ENCODE assay signal across 18 mouse cellular contexts in genomic region chr3:37962811-37963210, GRCm38 (mm10).
DNase-seq lines count a peak whose midpoint lies in the region; ATAC-seq and TF ChIP-seq lines count a peak whose summit lies in the region.
"Had no signal": no experiment of that assay in that cellular context is flagged by ENCODE, and none has a peak within 500 bp of the region (broad histone marks: within the 10 kb centered on the region; RNA-seq: fewer than 3 reads in every experiment).

No protein-coding gene starts in this region.

- intact Hi-C loops in left cerebral cortex, postnatal 4 days (cut with DNase I), result loop anchor here (10.0 kb wide), 1 partner anchor 318 kb away; no protein-coding TSS in a partner anchor

- H3K4me3 ChIP-seq in kidney, embryonic 16.5 days (ENCODE audit: low read length), result no peak overlapping the region
- no peak overlapping the region for H3K4me3 ChIP-seq in lung, postnatal 0 days (ENCODE audit: low read depth, low read length)
- H3K4me3 ChIP-seq in lung, adult 2 months (replicated peaks; ENCODE audit: extremely low read depth, low read depth, low read length), result no peak overlapping the region
- no peak overlapping the region for H3K4me3 ChIP-seq in limb, embryonic 13.5 days
- H3K4me3 ChIP-seq: heart, embryonic 10.5 days; hindbrain, embryonic 10.5 days; limb, embryonic 15.5 days; megakaryocyte, embryonic 14.5 days had no signal

- H3K4me2 ChIP-seq in kidney, embryonic 16.5 days (replicated peaks; ENCODE audit: low read depth, low read length), result no peak overlapping the region
- no peak overlapping the region for H3K4me2 ChIP-seq in lung, postnatal 0 days (replicated peaks; ENCODE audit: low read depth, low read length)
- 0 out of 2 replicates have a peak overlapping the region, but pooled peaks have one; percentile 4 for H3K4me2 ChIP-seq in limb, embryonic 13.5 days (replicated peaks)
- H3K4me2 ChIP-seq: limb, embryonic 15.5 days had no signal

- DNase-seq in kidney, postnatal 4 days, result no peak
- DNase-seq in lung, postnatal 0 days (ENCODE audit: low spot score), result peak; percentile 52
- DNase-seq in lung, adult 2 months, result no peak
- DNase-seq in left cerebral cortex, postnatal 4 days, result no peak
- DNase-seq: adrenal gland, postnatal 14 days; cerebellum, adult 11-12 months; retina, postnatal 1 day; thymus, postnatal 25 days had no signal

- no peak for TF ChIP-seq CTCF in lung, postnatal 0 days (IDR thresholded peaks at IDR 0.05)
- no peak for TF ChIP-seq CTCF in lung, adult 2 months (IDR thresholded peaks at IDR 0.05; ENCODE audit: insufficient read depth, low read length)

- no peak for ATAC-seq in kidney, embryonic 16.5 days (ENCODE audit: low FRiP score, low TSS enrichment)
- ATAC-seq in lung, postnatal 0 days, result peak; percentile 59
- no peak; the same call in 1 of the 2 replicates for ATAC-seq in limb, embryonic 13.5 days (ENCODE audit: low FRiP score, low read depth)
- no peak for ATAC-seq in megakaryocyte, adult 5-6 weeks (ENCODE audit: poor library complexity, severe bottlenecking)
- ATAC-seq: activated CD4-positive, CD25-positive, alpha-beta regulatory T cell, adult 4 months; hindbrain, postnatal 0 days had no signal

- no peaks in the 10 kb centered on the region for H3K27me3 ChIP-seq in kidney, embryonic 16.5 days (ENCODE audit: insufficient read depth, low read length)
- no peaks in the 10 kb centered on the region for H3K27me3 ChIP-seq in lung, postnatal 0 days (replicated peaks; ENCODE audit: insufficient read depth, low read length)
- no peaks in the 10 kb centered on the region for H3K27me3 ChIP-seq in limb, embryonic 13.5 days
- H3K27me3 ChIP-seq: limb, embryonic 15.5 days had no signal

- H3K36me3 ChIP-seq in kidney, embryonic 16.5 days (ENCODE audit: insufficient read depth, low read length), result no peaks in the 10 kb centered on the region
- no peaks in the 10 kb centered on the region for H3K36me3 ChIP-seq in lung, postnatal 0 days (ENCODE audit: insufficient read depth, low read length)
- H3K36me3 ChIP-seq in limb, embryonic 13.5 days, result no peaks in the 10 kb centered on the region
- H3K36me3 ChIP-seq: G1E; heart, embryonic 10.5 days; hindbrain, embryonic 10.5 days; limb, embryonic 15.5 days had no signal

- no peak overlapping the region for H3K9ac ChIP-seq in kidney, embryonic 16.5 days (replicated peaks; ENCODE audit: low read length)
- no peak overlapping the region for H3K9ac ChIP-seq in lung, postnatal 0 days (replicated peaks; ENCODE audit: low read depth)
- H3K9ac ChIP-seq in limb, embryonic 13.5 days, result no peak overlapping the region
- H3K9ac ChIP-seq: limb, embryonic 15.5 days had no signal

- TF ChIP-seq POLR2A in lung, adult 2 months (IDR thresholded peaks at IDR 0.05; ENCODE audit: borderline replicate concordance, extremely low read depth, low read depth, low read length), result no peak

- WGBS in kidney, embryonic 16.5 days, result 73% methylated on average over 8 of the region's 8 CpGs
- 39% methylated on average over 8 of the region's 8 CpGs for WGBS in lung, postnatal 0 days
- WGBS in lung, adult 2 months, result 35% methylated on average over 8 of the region's 8 CpGs
- WGBS in limb, embryonic 13.5 days, result 74% methylated on average over 8 of the region's 8 CpGs

- H3K9me3 ChIP-seq in kidney, embryonic 16.5 days (ENCODE audit: low read length), result no peaks in the 10 kb centered on the region
- H3K9me3 ChIP-seq in lung, postnatal 0 days (ENCODE audit: low read length), result no peaks in the 10 kb centered on the region
- no peaks in the 10 kb centered on the region for H3K9me3 ChIP-seq in limb, embryonic 13.5 days
- H3K9me3 ChIP-seq: G1E; heart, embryonic 10.5 days; hindbrain, embryonic 10.5 days; limb, embryonic 15.5 days; megakaryocyte, embryonic 14.5 days had no signal

- TF ChIP-seq EP300 in lung, postnatal 0 days (IDR thresholded peaks at IDR 0.05), result no peak

- peaks cover 13% of the 10 kb centered on the region; the same call in 1 of the 2 replicates for H3K4me1 ChIP-seq in kidney, embryonic 16.5 days (ENCODE audit: insufficient read depth, low read length)
- no peaks in the 10 kb centered on the region for H3K4me1 ChIP-seq in lung, postnatal 0 days (ENCODE audit: insufficient read depth, low read depth, low read length)
- H3K4me1 ChIP-seq in lung, adult 2 months (ENCODE audit: control insufficient read depth, insufficient read depth, low read length), result peaks cover 3% of the 10 kb centered on the region
- H3K4me1 ChIP-seq in limb, embryonic 13.5 days, result peaks cover 15% of the 10 kb centered on the region
- H3K4me1 ChIP-seq: heart, embryonic 10.5 days had no signal

- peak overlapping the region; percentile 36; the same call in 1 of the 2 replicates for H3K27ac ChIP-seq in kidney, embryonic 16.5 days (ENCODE audit: low read length)
- 0 out of 2 replicates have a peak overlapping the region, but pooled peaks have one; percentile 27 for H3K27ac ChIP-seq in lung, postnatal 0 days (ENCODE audit: low read length)
- H3K27ac ChIP-seq in limb, embryonic 13.5 days, result no peak overlapping the region
- H3K27ac ChIP-seq: heart, embryonic 10.5 days; hindbrain, embryonic 10.5 days; hindbrain, postnatal 0 days; limb, embryonic 15.5 days had no signal
